Mouse (Mus musculus): ENCODE data around the gene Usp39.

The Usp39 gene

GRCm38 (mm10) chr6:72371571-72371970, 26.6 kb upstream of the Usp39 start:
- DNase-seq (ENCODE audit: low read depth, low spot score): no peak

- DNase-seq (ENCODE audit: low read depth, low spot score): peak; percentile 77
These were observed 26.2 kb upstream of the Usp39 start for GRCm38 (mm10) chr6:72371147-72371546.

- no peak for DNase-seq (ENCODE audit: low read depth, low spot score)
These were observed 25.1 kb upstream of the Usp39 start for GRCm38 (mm10) chr6:72370091-72370490.

GRCm38 (mm10) chr6:72369557-72369956, 24.6 kb upstream of the Usp39 start:
- DNase-seq (ENCODE audit: low read depth, low spot score): no peak

- no peak for DNase-seq (ENCODE audit: low read depth, low spot score)
These were observed 22.5 kb upstream of the Usp39 start for GRCm38 (mm10) chr6:72367460-72367974.

- no peak for DNase-seq (ENCODE audit: low read depth, low spot score)
These were observed 22.0 kb upstream of the Usp39 start, which contains the start of gene Rnf181 for GRCm38 (mm10) chr6:72366844-72367443. TSS of gene Rnf181 (minus strand) at chr6:72366956.

GRCm38 (mm10) chr6:72366304-72366703, 21.3 kb upstream of the Usp39 start:
- no peak for DNase-seq (ENCODE audit: low read depth, low spot score)

- DNase-seq (ENCODE audit: low read depth, low spot score): no peak
These were observed 20.0 kb upstream of the Usp39 start for GRCm38 (mm10) chr6:72364985-72365384.

GRCm38 (mm10) chr6:72364009-72364408, 19.0 kb upstream of the Usp39 start:
- no peak for DNase-seq (ENCODE audit: low read depth, low spot score)

GRCm38 (mm10) chr6:72362132-72363028, 17.4 kb upstream of the Usp39 start:
- DNase-seq (ENCODE audit: low read depth, low spot score): peak; percentile 99

- no peak for DNase-seq (ENCODE audit: low read depth, low spot score)
These were observed 16.2 kb upstream of the Usp39 start for GRCm38 (mm10) chr6:72361121-72361551.

GRCm38 (mm10) chr6:72360599-72360935, 15.6 kb upstream of the Usp39 start:
- no peak for DNase-seq (ENCODE audit: low read depth, low spot score)

- no peak for DNase-seq (ENCODE audit: low read depth, low spot score)
These were observed 15.1 kb upstream of the Usp39 start for GRCm38 (mm10) chr6:72359891-72360598.

- no peak for DNase-seq (ENCODE audit: low read depth, low spot score)
These were observed 14.4 kb upstream of the Usp39 start for GRCm38 (mm10) chr6:72359343-72359742.

- no peak for DNase-seq (ENCODE audit: low read depth, low spot score)
These were observed 13.2 kb upstream of the Usp39 start for GRCm38 (mm10) chr6:72358086-72358764.

GRCm38 (mm10) chr6:72357164-72358079, 12.4 kb upstream of the Usp39 start:
- DNase-seq (ENCODE audit: low read depth, low spot score): no peak

- no peak for DNase-seq (ENCODE audit: low read depth, low spot score)
These were observed 11.1 kb upstream of the Usp39 start for GRCm38 (mm10) chr6:72356001-72356532.

- DNase-seq (ENCODE audit: low read depth, low spot score): peak; percentile 35
These were observed 10.3 kb upstream of the Usp39 start, which contains the start of gene Tmem150a for GRCm38 (mm10) chr6:72355066-72355911. TSS of gene Tmem150a (plus strand) at chr6:72355447.

GRCm38 (mm10) chr6:72354025-72354424, 9.0 kb upstream of the Usp39 start:
- no peak for DNase-seq (ENCODE audit: low read depth, low spot score)
